Mouse (Mus musculus) kidney, postnatal 25 days (tissue): ENCODE results near the gene Ankrd65.

Experiments used
- DNase-seq, 2 experiments: peaks; one replicate each; pipeline ENCODE4 v3.0.0; 2021; ENCODE audit warnings: mixed read lengths in 2 of 2

Ankrd65 gene

GRCm38 (mm10) chr4:155812665-155813181, 22.5 kb downstream of the Ankrd65 start:
- peak; percentile 32 to 56 for DNase-seq

- DNase-seq: no peak
Measured at GRCm38 (mm10) chr4:155817533-155817932, 27.3 kb downstream of the Ankrd65 start.

- DNase-seq: peak in 1 of 2 experiments; percentile 57
Measured at GRCm38 (mm10) chr4:155821025-155821424, 30.8 kb downstream of the Ankrd65 start.

GRCm38 (mm10) chr4:155823443-155823842, 33.2 kb downstream of the Ankrd65 start:
- no peak for DNase-seq

GRCm38 (mm10) chr4:155829866-155830265, 39.6 kb downstream of the Ankrd65 start:
- DNase-seq: no peak

GRCm38 (mm10) chr4:155830596-155830995, 40.4 kb downstream of the Ankrd65 start:
- peak in 1 of 2 experiments; percentile 44 for DNase-seq

GRCm38 (mm10) chr4:155831205-155831766, 41.0 kb downstream of the Ankrd65 start, which contains the start of gene Aurkaip1:
TSS of gene Aurkaip1 (plus strand) at chr4:155831272.
- peak; percentile 95 to 97 for DNase-seq

GRCm38 (mm10) chr4:155831831-155832230, 41.6 kb downstream of the Ankrd65 start:
- DNase-seq: peak; percentile 49 to 71

GRCm38 (mm10) chr4:155832321-155832720, 42.1 kb downstream of the Ankrd65 start:
- peak in 1 of 2 experiments; percentile 35 for DNase-seq

GRCm38 (mm10) chr4:155833234-155833633, 43.0 kb downstream of the Ankrd65 start:
- peak in 1 of 2 experiments; percentile 35 for DNase-seq

GRCm38 (mm10) chr4:155833836-155834235, 43.6 kb downstream of the Ankrd65 start:
- DNase-seq: peak; percentile 89 to 91

- DNase-seq: peak; percentile 62 to 78
Measured at GRCm38 (mm10) chr4:155837404-155838010, 47.3 kb downstream of the Ankrd65 start.

- DNase-seq: peak in 1 of 2 experiments; percentile 40
Measured at GRCm38 (mm10) chr4:155838187-155839153, 48.2 kb downstream of the Ankrd65 start.

GRCm38 (mm10) chr4:155839483-155839910, 49.3 kb downstream of the Ankrd65 start, which contains the start of gene Mxra8:
TSS of gene Mxra8 (plus strand) at chr4:155839680.
- peak; percentile 86 to 93 for DNase-seq

GRCm38 (mm10) chr4:155840076-155841002, 50.1 kb downstream of the Ankrd65 start:
- DNase-seq: peak in 1 of 2 experiments; percentile 37

- DNase-seq: peak; percentile 78 to 91
Measured at GRCm38 (mm10) chr4:155841003-155841454, 50.8 kb downstream of the Ankrd65 start.

GRCm38 (mm10) chr4:155841651-155842270, 51.5 kb downstream of the Ankrd65 start:
- DNase-seq: peak in 1 of 2 experiments; percentile 59

- peak; percentile 66 to 86 for DNase-seq
Measured at GRCm38 (mm10) chr4:155843231-155843630, 53.0 kb downstream of the Ankrd65 start.

GRCm38 (mm10) chr4:155846871-155847578, 56.8 kb downstream of the Ankrd65 start, which contains the start of gene Dvl1:
TSS of gene Dvl1 (plus strand) at chr4:155847402.
- DNase-seq: peak; percentile 93 to 95
